Mouse (Mus musculus): ENCODE measurements around the gene B3gnt8.

DNA sequence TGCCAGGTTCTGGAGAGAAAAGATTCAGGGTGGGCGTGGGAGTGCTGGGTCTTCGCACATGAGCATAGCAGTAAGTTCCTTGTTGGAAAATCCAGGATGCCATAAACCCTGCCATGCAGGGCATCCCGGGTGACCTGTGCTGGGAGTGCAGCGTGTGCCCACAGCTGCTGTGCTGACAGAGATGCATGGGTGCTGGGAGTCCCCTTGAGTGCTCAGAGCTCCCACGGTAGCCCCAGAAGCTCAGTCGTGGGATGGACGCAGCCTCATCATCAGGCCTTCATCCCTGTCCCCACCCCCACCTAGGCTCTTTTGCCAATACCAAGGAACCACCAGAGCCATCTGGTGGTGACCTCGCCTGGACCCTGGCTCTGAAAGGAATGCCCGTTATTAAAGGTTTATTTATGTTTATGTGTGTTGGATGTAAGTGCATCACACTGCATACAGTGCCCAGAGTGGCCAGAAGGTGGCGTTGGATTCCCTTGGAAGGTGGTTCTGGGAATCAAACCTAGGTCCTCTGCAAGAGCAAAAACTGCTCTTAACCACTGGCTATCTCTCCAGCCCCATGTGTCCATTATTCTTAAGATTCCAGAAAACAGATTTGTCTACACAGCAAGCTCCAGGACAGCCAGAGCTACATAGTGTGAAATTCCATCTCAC, 732 bp upstream of the B3gnt8 start:
- TF ChIP-seq CTCF (IDR thresholded peaks at IDR 0.05; ENCODE audit: insufficient read depth, low read length): peak; percentile 46; the same call in 1 of the 2 replicates
- TF ChIP-seq POLR2A (IDR thresholded peaks at IDR 0.05; ENCODE audit: borderline replicate concordance, extremely low read depth, low read depth, low read length): no peak

Measured in lung, adult 2 months (tissue).